Mouse (Mus musculus) c-Kit-positive CD71-negative TER-119-negative erythroid progenitor cells, embryonic 14.5 days (primary cell): ENCODE results near the gene Gsta2.
"Not testable (repeated sequence)": the region's sequence is repeated elsewhere in the genome, so short reads cannot be mapped to it uniquely, and the experiment has no call there.

Source experiments
- DNase-seq: peaks from one replicate; pipeline ENCODE4 v3.0.0-alpha.2; 2013; ENCODE audit warnings: low read depth

Gene Gsta2

GRCm38 (mm10) chr9:78355611-78356010, at the start of gene Gsta2:
Gsta2 (minus strand) TSS chr9:78355788.
- DNase-seq, result no peak

DNA sequence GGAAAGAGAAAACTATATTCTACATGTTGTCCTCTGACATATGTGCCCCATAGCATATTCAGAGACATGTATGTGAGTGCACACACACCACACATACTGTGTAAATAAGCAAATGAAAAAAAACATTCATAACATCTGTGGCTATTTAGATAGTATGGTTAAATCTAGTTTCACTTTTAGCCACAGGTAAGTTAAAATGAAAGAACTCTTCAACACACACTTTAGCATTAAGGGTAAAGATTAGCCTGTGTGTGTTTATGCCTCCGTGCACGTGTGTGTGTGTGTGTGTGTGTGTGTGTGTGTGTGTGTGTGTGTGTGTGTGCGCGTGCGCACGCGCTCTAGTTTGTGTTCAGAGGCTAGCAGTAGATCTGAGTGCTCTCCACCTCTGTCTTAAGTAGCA, 46.0 kb upstream of the Gsta2 start:
- no peak for DNase-seq

- DNase-seq, result no peak
These were observed 45.0 kb upstream of the Gsta2 start for GRCm38 (mm10) chr9:78400570-78400969.

DNA sequence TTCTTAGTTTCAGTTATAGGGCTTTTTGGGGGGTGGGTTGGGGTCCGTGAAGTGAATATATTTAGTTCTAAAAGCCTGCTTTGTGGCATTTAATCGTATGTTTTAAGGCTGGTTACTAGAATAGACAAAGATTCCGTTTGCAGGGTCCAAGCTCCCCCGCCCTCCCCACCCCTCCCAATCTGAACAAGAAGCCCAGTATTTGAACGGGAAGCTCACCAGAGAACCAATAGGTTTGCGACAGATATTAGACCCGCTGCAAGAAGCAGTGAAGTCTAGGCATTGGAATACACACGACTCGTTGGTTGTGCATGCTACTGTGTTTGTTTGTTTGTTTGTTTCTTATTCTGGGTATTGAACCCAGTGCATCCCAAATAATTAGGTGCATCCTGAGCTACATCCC, 40.9 kb upstream of the Gsta2 start:
- no peak for DNase-seq

- DNase-seq, result peak; percentile 18
These were observed 40.2 kb upstream of the Gsta2 start, which contains the start of gene Ddx43 for GRCm38 (mm10) chr9:78395630-78396351. Ddx43 (plus strand) TSS chr9:78395777.

DNA sequence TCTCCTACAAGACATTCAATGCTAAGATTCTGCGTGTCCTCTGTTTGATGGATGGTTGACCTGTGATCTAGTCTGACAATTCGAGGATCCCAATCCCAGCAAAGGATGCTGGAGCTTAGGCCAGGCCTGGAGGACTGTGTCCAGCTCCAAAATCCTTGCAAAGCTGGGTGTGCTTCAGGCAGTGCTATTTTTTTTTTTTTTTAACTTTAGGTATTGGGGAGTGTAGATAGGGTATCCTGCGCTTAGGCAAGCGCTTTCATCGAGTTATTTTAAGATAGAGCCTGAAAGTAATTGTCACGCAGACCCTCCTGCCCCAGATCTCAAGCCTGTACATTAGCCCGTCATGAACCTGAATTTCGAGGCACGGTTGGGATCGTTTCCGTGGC, 39.6 kb upstream of the Gsta2 start:
- no peak for DNase-seq

- DNase-seq, result no peak
These were observed 39.0 kb upstream of the Gsta2 start for GRCm38 (mm10) chr9:78394602-78395001.

DNA sequence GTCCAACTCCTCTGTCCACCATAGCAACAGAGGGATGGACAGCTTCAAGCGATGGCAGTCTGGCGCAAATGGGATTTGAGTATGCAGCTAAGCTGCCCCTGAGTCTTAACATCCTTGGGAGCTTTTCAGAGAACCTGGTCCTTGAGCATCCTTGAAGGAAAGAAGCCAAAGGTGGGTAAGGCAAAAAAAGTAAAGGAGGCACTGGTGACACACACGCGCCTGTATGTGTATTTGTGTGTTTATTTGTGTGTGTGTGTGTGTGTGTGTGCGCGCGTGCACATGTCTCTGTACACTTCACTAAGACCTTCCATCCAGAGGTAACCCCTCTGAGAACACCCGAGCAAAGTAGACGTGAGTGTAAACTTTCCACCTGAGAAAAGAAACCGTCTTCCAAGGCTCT, 38.2 kb upstream of the Gsta2 start:
- no peak for DNase-seq

- no peak for DNase-seq
These were observed 34.4 kb upstream of the Gsta2 start for GRCm38 (mm10) chr9:78389981-78390380.

DNA sequence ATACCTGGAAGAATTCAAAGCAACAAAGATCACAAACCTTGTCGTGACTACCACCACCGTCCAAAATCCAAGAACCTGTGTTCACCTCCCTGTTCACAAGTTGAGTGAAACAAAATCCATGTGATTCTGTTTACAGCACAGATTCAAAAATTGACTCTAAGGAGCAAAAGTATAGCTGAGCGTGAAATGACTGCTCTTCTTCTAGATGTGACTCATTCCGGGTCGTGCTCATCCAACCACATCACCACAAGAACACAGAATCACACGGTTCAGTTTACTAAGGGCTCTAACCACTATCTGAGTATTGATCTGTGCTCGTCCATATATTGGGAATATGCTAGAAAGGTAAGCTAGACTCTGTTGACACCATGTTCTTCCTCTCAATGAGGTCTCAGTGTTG, 31.4 kb upstream of the Gsta2 start:
- no peak for DNase-seq

DNA sequence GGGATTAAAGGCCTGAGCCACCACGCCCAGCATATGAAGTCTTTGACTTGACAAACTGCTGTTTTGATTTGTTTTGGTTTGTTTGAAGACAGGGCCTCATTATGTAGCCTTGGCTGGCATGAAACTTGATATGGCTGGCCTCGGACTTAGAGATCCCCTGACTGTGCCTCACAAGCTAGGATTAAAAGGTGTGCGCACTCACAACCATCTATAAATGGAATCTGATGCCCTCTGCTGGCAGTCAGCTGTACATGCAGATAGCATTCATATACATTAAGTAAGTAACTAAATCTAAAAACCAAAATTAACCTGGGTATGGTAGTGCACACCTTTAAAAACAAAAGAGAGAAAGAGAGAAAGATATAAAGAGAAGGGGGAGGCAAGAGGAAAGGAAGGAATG, 30.3 kb upstream of the Gsta2 start:
- no peak for DNase-seq

DNA sequence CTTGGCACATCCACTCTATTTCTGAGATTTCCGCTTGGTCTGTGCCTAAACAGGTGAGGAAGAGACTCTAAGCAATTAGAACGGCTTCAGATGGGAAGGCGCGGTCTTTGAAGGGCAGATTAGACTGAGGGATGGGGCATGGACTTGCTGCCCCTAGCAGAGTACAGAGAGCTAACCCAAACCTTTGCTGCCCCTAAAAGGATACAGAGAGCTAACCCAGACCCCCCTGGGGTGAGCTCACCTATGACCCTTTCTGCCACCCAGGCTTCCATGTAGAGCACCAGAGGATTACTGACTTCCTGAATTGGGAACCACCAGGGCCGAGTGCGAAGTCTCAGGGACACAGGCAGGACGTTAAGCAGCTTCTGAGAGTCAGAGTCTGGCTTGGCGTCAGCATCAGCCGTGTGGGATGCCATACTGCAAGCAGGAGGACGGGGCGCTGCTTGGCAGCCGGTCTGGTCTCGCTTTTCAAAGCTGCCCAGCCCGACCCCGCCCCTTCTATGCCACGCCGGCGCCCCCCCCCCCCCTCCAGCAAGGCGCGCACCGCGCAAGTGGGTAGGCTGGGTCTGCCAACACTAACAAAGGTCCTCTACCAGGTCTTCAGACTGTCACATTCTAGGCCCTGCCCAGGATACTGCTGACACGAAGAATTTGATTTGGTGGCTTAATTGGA, 22.7 kb upstream of the Gsta2 start, which contains the start of gene Ooep:
Gene Ooep, minus strand, starts transcription at position 613 of the 673 bp plus-strand sequence.
- no peak for DNase-seq

GRCm38 (mm10) chr9:78377546-78377945, 22.0 kb upstream of the Gsta2 start:
- DNase-seq, result no peak

DNA sequence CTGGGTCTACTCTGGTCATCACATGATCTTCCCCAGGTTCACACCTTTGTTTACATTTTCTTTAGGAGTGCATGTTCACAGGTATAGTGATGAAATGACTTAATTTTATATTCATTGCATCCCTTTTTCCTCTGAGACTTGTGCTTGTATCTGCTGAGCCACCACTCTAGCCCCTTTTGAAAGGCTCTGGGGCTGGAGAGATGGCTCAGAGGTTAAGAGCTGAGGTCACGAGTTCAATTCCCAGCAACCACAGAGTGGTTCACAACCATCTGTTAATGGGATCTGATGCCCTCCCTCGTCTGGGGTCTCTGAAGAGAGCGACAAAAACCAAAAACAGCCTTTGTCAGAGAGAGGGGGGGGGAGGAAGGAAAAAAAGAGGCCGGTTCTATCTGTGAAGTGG, 19.9 kb upstream of the Gsta2 start:
- DNase-seq, result no peak

GRCm38 (mm10) chr9:78374885-78375389, 19.3 kb upstream of the Gsta2 start:
- no peak for DNase-seq

DNA sequence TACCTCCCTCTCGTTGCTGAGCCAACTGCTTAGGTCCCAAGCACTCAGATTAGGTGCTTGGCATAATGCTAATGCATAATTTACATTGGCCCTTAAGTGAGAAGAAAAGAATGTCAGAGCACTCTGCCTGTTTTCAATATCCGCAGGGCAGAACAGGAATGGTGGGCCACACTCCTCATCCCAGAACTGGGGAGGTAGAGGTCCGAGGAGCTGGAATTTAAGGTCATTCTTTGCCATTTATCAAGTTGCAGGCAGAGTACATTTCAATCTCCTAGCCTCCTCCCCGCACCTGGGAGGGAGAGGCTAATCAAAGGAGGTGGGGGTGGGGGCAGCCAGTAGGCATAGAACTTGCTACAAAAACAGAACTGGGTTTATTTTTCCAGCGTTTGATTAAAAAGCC, 18.8 kb upstream of the Gsta2 start:
- DNase-seq, result no peak

GRCm38 (mm10) chr9:78372827-78373504, 17.4 kb upstream of the Gsta2 start:
- no peak for DNase-seq

DNA sequence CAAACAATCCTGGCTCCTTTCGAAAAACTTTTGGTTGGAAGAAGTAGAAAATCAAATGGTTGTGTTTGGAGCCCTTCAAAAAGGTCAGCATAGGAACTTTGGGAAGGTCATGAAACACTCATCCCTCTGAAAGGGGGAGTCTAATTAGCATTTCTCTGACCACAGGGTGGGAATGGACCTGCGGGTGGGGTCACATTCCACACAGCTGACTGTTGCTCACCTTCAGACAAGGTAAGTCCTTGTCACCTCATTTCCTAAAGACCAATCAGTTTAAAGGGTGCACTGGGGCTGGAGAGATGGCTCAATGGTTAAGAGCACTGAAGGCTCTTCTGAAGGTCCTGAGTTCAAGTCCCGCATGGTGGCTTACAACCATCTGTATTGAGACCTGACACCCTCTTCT, 15.9 kb upstream of the Gsta2 start:
- DNase-seq, result no peak

DNA sequence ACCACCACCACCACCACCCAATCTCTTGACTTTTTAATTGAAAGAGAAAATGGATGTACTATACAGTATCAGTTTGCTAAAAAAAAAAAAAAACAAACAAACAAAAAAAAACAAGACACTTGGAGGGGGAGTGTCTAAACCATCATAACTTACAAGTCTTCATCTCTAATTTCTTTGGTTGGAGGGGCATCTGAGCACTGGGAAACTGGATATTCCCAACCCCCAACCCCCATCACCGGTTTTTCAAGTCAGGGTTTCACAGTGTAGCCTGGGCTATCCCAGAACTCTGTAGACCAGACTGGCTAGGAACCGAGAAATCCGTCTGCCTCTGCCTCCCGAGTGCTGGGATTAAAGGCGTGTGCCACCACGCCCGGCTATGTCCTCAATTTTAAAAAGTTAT, 14.2 kb upstream of the Gsta2 start:
- no peak for DNase-seq

GRCm38 (mm10) chr9:78369349-78369748, 13.8 kb upstream of the Gsta2 start:
- no peak for DNase-seq

DNA sequence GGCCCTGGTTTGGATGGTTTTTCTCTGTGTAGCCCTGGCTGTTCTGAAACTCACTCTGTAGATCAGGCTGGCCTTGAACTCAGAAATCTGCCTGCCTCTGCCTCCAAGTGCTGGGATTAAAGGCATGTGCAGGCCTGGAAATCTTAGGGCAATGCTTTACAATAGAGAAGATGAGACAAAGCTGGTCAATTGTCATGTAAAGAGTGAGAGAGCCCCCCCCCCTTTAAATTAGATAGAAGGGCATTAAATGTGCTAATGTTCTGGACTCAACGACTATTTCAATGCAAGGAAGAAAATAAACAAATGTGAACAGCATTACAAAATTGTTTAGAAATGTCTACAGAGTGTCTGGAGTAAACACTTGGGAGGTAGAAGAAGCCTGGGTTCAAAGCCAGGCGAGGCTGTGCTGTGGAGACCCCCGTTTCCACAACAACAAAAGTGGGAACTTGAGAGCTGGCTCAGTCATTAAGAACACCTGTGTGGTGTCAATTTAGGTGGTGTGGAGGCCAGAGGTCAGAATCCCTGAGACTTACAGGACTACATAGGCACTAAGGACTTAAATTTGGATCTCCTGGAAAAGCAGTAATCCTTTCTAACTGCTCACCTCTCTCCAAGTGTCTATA, 13.2 kb upstream of the Gsta2 start:
- no peak for DNase-seq

DNA sequence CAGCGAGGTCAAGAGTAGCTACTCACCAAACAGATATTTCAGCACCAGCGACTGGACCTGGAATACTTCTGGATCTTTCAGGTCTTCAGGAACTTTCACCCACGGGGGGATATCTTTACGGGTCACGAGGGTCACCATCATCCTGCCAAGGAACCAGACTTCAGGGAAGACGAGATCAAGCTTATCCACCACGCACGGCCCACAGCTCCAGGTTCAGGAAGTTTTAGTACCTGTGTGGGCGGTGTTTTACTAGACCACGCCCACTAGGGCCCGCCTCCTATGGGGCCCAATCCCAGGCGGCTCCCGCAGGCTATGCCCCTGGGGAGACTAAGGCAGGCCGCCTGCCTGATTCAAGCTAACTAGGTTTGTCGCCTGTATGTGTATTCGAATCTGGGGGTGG, 12.4 kb upstream of the Gsta2 start, which contains the start of gene Dppa5a:
Gene Dppa5a, minus strand, starts transcription at position 219 of the 400 bp plus-strand sequence.
- DNase-seq, result not testable (repeated sequence)
